14 mouse cellular contexts compared by ENCODE assay signal in the genomic region with DNA sequence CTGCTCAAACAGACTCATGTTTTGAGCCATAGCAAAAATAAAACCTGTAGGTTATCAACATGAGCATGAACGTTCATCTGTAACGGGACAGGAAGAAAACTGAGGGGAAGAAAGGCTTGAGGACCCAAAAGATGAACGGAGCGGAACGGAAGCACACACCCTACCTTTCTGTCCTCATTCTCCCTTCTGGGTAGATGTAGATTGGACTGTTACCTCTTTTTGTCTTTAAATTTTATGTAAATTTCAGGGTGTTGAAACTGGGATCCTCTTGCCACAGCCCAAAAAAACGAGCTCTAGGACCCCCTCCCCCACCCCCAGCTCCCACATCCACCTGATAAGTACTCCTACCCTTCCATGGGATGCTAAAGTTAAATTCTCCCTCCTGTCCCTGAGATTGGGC.
DNase-seq lines count a peak whose midpoint lies in the region; ATAC-seq lines count a peak whose summit lies in the region.
"Had no signal": no experiment of that assay in that cellular context is flagged by ENCODE, and none has a peak within 500 bp of the region (broad histone marks: within the 10 kb centered on the region; RNA-seq: fewer than 3 reads in every experiment).

No protein-coding gene starts in this region.

- no peak for ATAC-seq in heart, embryonic 13.5 days (ENCODE audit: extremely low read depth, insufficient number of reproducible peaks, low FRiP score, low TSS enrichment)
- ATAC-seq in neural tube, embryonic 13.5 days (ENCODE audit: low read depth) = no peak
- ATAC-seq in forebrain, embryonic 15.5 days (replicated peaks) = 0 out of 2 replicates have a peak, but pooled peaks have one; percentile 15
- ATAC-seq in midbrain, embryonic 16.5 days = no peak
- ATAC-seq: activated CD4-positive, CD25-positive, alpha-beta regulatory T cell, adult 4 months; intestine, embryonic 15.5 days had no signal

- H3K9me3 ChIP-seq in heart, embryonic 13.5 days = no peaks in the 10 kb centered on the region; the same call in 1 of the 2 replicates
- H3K9me3 ChIP-seq in neural tube, embryonic 13.5 days = no peaks in the 10 kb centered on the region
- no peaks in the 10 kb centered on the region for H3K9me3 ChIP-seq in forebrain, embryonic 15.5 days
- H3K9me3 ChIP-seq in midbrain, embryonic 16.5 days (replicated peaks; ENCODE audit: control insufficient read depth, low read length, poor library complexity, severe bottlenecking) = no peaks in the 10 kb centered on the region
- H3K9me3 ChIP-seq: intestine, embryonic 15.5 days had no signal

- no peak overlapping the region for H3K27ac ChIP-seq in heart, embryonic 13.5 days (replicated peaks)
- H3K27ac ChIP-seq in neural tube, embryonic 13.5 days (replicated peaks) = no peak overlapping the region
- no peak overlapping the region for H3K27ac ChIP-seq in forebrain, embryonic 15.5 days (replicated peaks)
- no peak overlapping the region for H3K27ac ChIP-seq in midbrain, embryonic 16.5 days (ENCODE audit: low read length)
- H3K27ac ChIP-seq: intestine, embryonic 15.5 days had no signal

- peak overlapping the region; percentile 56 for H3K4me2 ChIP-seq in heart, embryonic 13.5 days
- H3K4me2 ChIP-seq in neural tube, embryonic 13.5 days = peak overlapping the region; percentile 44; the same call in 1 of the 2 replicates
- H3K4me2 ChIP-seq in forebrain, embryonic 15.5 days (replicated peaks) = peak overlapping the region; percentile 40; the same call in 1 of the 2 replicates
- peak overlapping the region; percentile 44 for H3K4me2 ChIP-seq in midbrain, embryonic 16.5 days (ENCODE audit: low read length)
- H3K4me2 ChIP-seq: intestine, embryonic 15.5 days had no signal

- no peak overlapping the region for H3K4me3 ChIP-seq in heart, embryonic 13.5 days
- H3K4me3 ChIP-seq in neural tube, embryonic 13.5 days = no peak overlapping the region
- H3K4me3 ChIP-seq in forebrain, embryonic 15.5 days = 0 out of 2 replicates have a peak overlapping the region, but pooled peaks have one; percentile 13
- H3K4me3 ChIP-seq in midbrain, embryonic 16.5 days (ENCODE audit: low read depth, low read length) = no peak overlapping the region
- H3K4me3 ChIP-seq: intestine, embryonic 15.5 days had no signal

- peaks cover 8% of the 10 kb centered on the region; the same call in 1 of the 2 replicates for H3K27me3 ChIP-seq in heart, embryonic 13.5 days (replicated peaks)
- 0 out of 2 replicates have a peak, but pooled peaks cover 2% of the 10 kb centered on the region for H3K27me3 ChIP-seq in neural tube, embryonic 13.5 days
- no peaks in the 10 kb centered on the region for H3K27me3 ChIP-seq in forebrain, embryonic 15.5 days
- no peaks in the 10 kb centered on the region for H3K27me3 ChIP-seq in midbrain, embryonic 16.5 days (ENCODE audit: control insufficient read depth, insufficient read depth, low read depth, low read length)
- H3K27me3 ChIP-seq: intestine, embryonic 15.5 days had no signal

- WGBS in heart, embryonic 13.5 days = 69% methylated on average over 6 of the region's 6 CpGs
- WGBS in neural tube, embryonic 13.5 days = 77% methylated on average over 6 of the region's 6 CpGs
- 21% methylated on average over 6 of the region's 6 CpGs for WGBS in forebrain, embryonic 15.5 days
- 30% methylated on average over 6 of the region's 6 CpGs for WGBS in midbrain, embryonic 16.5 days

- H3K9ac ChIP-seq in heart, embryonic 13.5 days = no peak overlapping the region
- no peak overlapping the region for H3K9ac ChIP-seq in neural tube, embryonic 13.5 days
- no peak overlapping the region for H3K9ac ChIP-seq in forebrain, embryonic 15.5 days (replicated peaks)
- H3K9ac ChIP-seq in midbrain, embryonic 16.5 days (ENCODE audit: low read depth, low read length) = no peak overlapping the region
- H3K9ac ChIP-seq: intestine, embryonic 15.5 days had no signal

- H3K36me3 ChIP-seq in heart, embryonic 13.5 days = no peaks in the 10 kb centered on the region
- H3K36me3 ChIP-seq in neural tube, embryonic 13.5 days = no peaks in the 10 kb centered on the region
- H3K36me3 ChIP-seq in forebrain, embryonic 15.5 days = no peaks in the 10 kb centered on the region
- no peaks in the 10 kb centered on the region for H3K36me3 ChIP-seq in midbrain, embryonic 16.5 days (ENCODE audit: control insufficient read depth, insufficient read depth, low read length)
- H3K36me3 ChIP-seq: intestine, embryonic 15.5 days had no signal

- no peak for DNase-seq in heart, postnatal 4 days
- DNase-seq in neural tube, embryonic 10.5 days (ENCODE audit: extremely low spot score, low spot score) = no peak
- no peak for DNase-seq in thymus, postnatal 36 days
- DNase-seq in cerebellum, adult 11-12 months = no peak
- DNase-seq: heart, adult 18-20 months; liver; lung, postnatal 14 days; thymus, postnatal 4 days had no signal

- peaks cover 12% of the 10 kb centered on the region for H3K4me1 ChIP-seq in heart, embryonic 13.5 days
- peaks cover 11% of the 10 kb centered on the region; the same call in 1 of the 2 replicates for H3K4me1 ChIP-seq in neural tube, embryonic 13.5 days (replicated peaks)
- peaks cover 20% of the 10 kb centered on the region for H3K4me1 ChIP-seq in forebrain, embryonic 15.5 days
- H3K4me1 ChIP-seq in midbrain, embryonic 16.5 days (ENCODE audit: control insufficient read depth, insufficient read depth, low read length) = peaks cover 17% of the 10 kb centered on the region
- H3K4me1 ChIP-seq: intestine, embryonic 15.5 days had no signal
